Mouse (Mus musculus): ENCODE results near the gene Gm14403. TPM values are rescaled to one million over a fixed set of nuclear protein-coding genes. Genes with fewer than 3 reads are reported as not detected.
A peak's percentile ranks its signal among the peaks of the same experiment; 100 is the strongest.
"Not testable (repeated sequence)": the region's sequence is repeated elsewhere in the genome, so short reads cannot be mapped to it uniquely, and the experiment has no call there.

The Gm14403 gene
- 3.1 and 3.4 TPM in 2 replicates for polyA plus RNA-seq (2015; fragmentation: Nextera tagmentation; extraction: Ambion mirVana)

DNA sequence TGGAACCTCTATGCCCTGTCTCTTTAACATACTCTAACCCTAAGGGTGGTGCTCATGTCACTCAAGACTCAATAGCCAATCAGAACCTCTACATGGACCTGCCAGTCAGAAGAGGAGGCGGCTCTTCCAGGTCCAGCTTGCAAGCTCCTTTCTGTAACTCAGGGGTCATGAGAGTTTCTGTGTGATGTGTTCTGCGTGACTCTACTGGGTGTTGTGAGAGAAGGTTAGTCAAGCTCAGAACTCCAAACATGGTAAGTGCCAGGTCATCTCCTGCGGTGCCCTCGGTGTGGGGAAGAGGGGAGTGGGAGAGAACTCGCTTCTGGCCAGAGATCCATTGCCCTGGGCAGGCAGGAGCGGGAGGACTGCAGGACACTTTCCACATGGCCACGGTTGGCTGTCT lies at the start of gene Gm14403:
TSS of gene Gm14403 (plus strand) at position 149 of the 400 bp plus-strand sequence.
- H3K27me3 ChIP-seq; H3K27ac ChIP-seq; ATAC-seq; H3K36me3 ChIP-seq (ENCODE audit: poor library complexity, severe bottlenecking); H3K4me1 ChIP-seq; H3K9ac ChIP-seq; H3K9me3 ChIP-seq (replicated peaks): not testable (repeated sequence)
- 17% methylated on average over 7 of the region's 7 CpGs for WGBS
- peak within 1 kb of the TSS; percentile 51 for H3K4me2 ChIP-seq
- H3K4me3 ChIP-seq = peak within 1 kb of the TSS; percentile 36

DNA sequence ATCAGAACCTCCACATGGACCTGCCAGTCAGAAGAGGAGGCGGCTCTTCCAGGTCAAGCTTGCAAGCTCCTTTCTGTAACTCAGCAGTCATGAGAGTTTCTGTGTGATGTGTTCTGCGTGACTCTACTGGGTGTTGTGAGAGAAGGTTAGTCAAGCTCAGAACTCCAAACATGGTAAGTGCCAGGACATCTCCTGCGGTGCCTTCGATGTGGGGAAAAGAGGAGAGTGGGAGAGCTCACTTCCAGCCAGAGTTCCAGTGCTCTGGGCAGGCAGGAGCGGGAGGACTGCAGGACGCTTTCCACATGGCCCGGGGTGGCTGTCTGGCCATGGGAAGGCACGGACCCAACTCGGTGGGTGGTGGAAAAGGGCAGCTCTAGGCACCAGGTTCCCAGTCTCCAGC lies 33.3 kb upstream of the Gm14403 start, which contains the start of gene Zfp970:
TSS of gene Zfp970 (plus strand) at position 58 of the 400 bp plus-strand sequence.
- 5% methylated on average over 8 of the region's 9 CpGs for WGBS
- ATAC-seq; H3K4me1 ChIP-seq; H3K27me3 ChIP-seq; H3K9me3 ChIP-seq (replicated peaks); H3K36me3 ChIP-seq (ENCODE audit: poor library complexity, severe bottlenecking); H3K27ac ChIP-seq: not testable (repeated sequence)
- Histone ChIP-seq H3K4me3 (peak within 1 kb of the TSS; percentile 45), H3K9ac (peak within 1 kb of the TSS; percentile 30; the same call in 1 of the 2 replicates), H3K4me2 (peak within 1 kb of the TSS; percentile 55)

DNA sequence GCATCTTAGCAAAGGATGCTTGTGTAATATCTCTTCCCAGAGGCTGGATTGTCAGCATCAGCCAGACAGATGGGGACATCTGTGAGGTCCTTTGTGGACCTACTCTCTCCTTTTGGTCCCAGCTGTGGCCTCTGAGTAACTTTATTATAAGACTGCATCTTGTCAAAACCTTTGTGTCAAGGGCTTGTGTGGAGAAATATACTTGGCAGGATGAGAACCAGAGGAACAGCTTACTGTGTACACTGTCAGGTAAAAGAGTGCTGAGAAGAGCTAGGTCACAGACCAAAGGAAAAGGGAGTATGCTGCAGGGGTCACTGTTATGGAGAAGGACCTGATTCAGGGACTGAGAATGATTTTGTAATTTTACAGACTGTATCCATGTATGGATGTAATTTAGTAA lies 29.8 kb upstream of the Gm14403 start:
- H3K4me3 ChIP-seq; H3K36me3 ChIP-seq (ENCODE audit: poor library complexity, severe bottlenecking); H3K9me3 ChIP-seq (replicated peaks); H3K27me3 ChIP-seq; H3K9ac ChIP-seq; H3K4me2 ChIP-seq; ATAC-seq; H3K4me1 ChIP-seq; H3K27ac ChIP-seq: not testable (repeated sequence)

DNA sequence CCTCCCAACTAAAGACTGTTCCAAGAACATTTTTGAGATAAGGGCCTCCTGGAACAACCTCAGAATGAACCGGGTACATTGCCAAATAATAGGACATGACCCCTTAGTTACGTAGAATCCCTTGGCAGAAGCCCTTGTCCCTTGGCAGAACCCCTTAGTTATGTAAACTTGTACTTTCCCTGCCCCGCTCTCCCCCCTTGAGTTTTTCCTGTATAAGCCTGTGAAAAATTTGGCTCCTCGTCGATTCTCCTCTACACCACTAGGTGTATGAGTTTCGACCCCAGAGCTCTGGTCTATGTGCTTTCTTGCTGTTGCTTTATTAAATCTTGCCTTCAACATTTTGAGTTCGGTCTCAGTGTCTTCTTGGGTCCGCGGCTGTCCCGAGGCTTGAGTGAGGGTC lies 25.8 kb upstream of the Gm14403 start:
- H3K27me3 ChIP-seq; H3K9ac ChIP-seq; H3K27ac ChIP-seq; H3K4me2 ChIP-seq; H3K9me3 ChIP-seq (replicated peaks); ATAC-seq; H3K4me1 ChIP-seq; H3K4me3 ChIP-seq; H3K36me3 ChIP-seq (ENCODE audit: poor library complexity, severe bottlenecking): not testable (repeated sequence)
- 95% methylated on average over 6 of the region's 10 CpGs for WGBS

DNA sequence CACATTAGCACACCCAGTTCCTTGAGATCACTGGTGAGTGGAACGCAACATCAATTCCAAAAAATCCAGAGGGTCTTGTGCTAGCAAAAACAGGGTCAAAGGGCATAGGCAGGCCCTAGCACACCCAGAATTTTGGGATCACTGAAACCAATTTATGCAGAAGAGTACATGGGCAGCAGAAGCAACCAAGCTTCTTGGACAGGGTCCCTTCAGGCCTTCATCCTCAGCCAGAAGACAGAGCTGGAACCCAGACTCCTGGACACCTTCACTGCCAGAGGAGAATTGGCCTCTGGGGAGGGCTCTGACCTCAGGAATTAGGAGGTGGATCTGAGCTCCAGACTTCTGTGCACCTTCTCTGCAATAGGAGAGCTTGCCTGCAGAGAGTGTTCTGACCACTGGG lies 16.0 kb upstream of the Gm14403 start:
- H3K4me1 ChIP-seq; H3K36me3 ChIP-seq (ENCODE audit: poor library complexity, severe bottlenecking); H3K9me3 ChIP-seq (replicated peaks); H3K27ac ChIP-seq; ATAC-seq; H3K4me3 ChIP-seq; H3K9ac ChIP-seq; H3K27me3 ChIP-seq; H3K4me2 ChIP-seq: not testable (repeated sequence)
- 86% methylated on average over 1 of the region's 1 CpGs for WGBS

DNA sequence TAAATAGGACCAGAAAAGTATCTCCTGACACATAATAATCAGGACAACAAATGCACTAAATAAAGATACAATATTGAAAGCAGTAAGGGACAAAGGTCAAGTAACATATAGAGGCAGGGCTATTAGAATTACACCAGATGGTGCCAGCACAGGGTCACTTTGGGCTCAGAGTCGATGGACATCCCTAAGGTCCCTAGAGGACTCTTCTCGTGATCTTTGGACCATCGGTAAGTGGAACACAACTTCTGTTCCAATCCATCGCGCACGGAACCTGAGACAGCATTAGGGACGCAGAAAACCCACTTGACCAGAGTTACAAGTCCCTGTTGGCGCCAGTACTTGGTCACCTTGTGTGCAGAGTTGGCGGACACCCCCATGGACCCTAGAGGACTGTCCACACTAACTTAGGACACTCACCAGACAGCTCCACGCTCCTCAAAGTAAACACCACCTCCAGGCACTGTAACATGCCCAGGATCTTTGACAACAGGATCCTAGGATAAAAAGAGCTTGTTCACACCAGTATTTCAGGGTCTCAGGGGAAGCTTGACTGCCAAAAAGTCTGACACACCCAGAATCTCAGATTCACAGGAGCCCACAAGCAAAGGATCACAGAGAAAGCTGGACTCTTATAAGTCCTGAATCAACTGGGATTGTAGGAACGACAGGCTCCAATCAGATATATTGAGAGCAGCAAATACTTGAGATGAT lies 14.6 kb upstream of the Gm14403 start:
- H3K36me3 ChIP-seq (ENCODE audit: poor library complexity, severe bottlenecking); H3K9ac ChIP-seq; H3K4me3 ChIP-seq; H3K4me1 ChIP-seq; H3K27ac ChIP-seq; H3K4me2 ChIP-seq; ATAC-seq; H3K9me3 ChIP-seq (replicated peaks); H3K27me3 ChIP-seq: not testable (repeated sequence)
- 90% methylated on average over 11 of the region's 11 CpGs for WGBS

DNA sequence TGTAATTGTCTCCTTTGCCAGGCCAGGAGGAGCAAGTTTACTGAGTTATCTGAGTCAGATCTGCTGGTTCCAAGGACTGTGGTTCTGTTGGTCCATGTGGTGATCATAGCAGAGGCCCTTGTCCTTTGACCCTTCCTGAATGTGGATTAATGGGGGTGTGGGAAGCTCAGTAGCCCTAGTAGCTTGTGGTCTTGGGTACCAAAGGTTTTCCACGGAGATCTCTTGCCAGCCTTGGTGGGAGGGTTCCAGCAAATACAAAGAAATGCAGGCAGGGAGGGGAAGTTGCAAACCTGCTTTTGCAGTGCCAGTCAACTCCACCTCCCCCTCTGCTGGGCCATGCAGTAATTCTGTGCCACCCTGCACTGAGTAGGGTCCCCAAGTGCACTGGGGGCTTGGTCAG lies 1.2 kb downstream of the Gm14403 start:
- H3K4me3 ChIP-seq; H3K4me1 ChIP-seq; H3K4me2 ChIP-seq; ATAC-seq; H3K9me3 ChIP-seq (replicated peaks); H3K9ac ChIP-seq; H3K36me3 ChIP-seq (ENCODE audit: poor library complexity, severe bottlenecking); H3K27ac ChIP-seq; H3K27me3 ChIP-seq: not testable (repeated sequence)
- WGBS = 60% methylated on average over 1 of the region's 1 CpGs

DNA sequence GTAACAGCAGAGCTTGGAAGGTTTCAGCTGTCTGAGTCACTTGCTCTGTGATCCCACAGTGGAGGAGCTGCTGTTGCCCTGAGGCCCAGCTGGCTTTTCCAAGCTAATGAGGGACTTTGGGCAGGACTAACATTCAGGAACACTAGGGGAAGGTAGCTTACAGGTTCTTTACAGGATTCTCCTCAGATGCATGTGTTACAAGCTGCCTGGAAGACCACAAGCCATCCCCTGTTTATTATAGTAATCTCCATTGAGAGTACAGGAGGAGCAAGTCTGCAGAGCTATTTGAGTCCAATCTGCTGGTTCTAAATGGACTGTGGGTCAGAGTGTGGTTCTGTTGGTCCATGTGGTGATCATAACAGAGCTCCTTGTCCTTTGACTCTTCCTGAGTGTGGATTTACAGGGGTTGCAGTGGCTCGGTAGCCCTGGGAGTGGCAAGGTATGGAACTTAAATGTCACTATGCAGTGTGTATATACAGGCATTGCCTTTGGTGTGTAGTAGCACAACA lies 7.2 kb downstream of the Gm14403 start:
- not testable (repeated sequence) for ATAC-seq; H3K4me2 ChIP-seq; H3K27me3 ChIP-seq; H3K9me3 ChIP-seq (replicated peaks); H3K4me1 ChIP-seq; H3K36me3 ChIP-seq (ENCODE audit: poor library complexity, severe bottlenecking); H3K4me3 ChIP-seq; H3K9ac ChIP-seq; H3K27ac ChIP-seq
- 97% methylated on average over 1 of the region's 1 CpGs for WGBS

DNA sequence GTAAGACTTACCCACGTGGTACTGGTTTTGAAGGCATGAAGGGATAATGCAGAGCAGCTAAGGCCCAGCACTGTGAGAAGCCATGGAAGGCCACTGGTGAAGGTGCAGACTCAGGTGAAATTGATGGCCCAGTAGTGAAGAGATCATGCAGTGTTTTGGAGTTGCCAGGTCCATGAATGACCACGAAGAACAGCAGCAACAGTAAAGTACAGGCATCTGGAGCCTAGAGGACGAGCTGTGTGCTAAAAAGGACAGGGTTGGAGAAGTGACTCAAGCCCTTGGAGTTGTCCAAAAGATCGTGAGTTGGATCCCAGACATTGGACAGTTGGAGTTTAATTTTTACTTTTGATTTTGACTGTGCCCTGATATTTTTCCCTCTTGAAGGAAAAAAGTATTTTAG lies 13.4 kb downstream of the Gm14403 start:
- H3K4me1 ChIP-seq; H3K4me2 ChIP-seq; H3K27me3 ChIP-seq; H3K9me3 ChIP-seq (replicated peaks); H3K36me3 ChIP-seq (ENCODE audit: poor library complexity, severe bottlenecking); H3K9ac ChIP-seq; H3K4me3 ChIP-seq; H3K27ac ChIP-seq; ATAC-seq: not testable (repeated sequence)
- WGBS = 63% methylated on average over 4 of the region's 4 CpGs

DNA sequence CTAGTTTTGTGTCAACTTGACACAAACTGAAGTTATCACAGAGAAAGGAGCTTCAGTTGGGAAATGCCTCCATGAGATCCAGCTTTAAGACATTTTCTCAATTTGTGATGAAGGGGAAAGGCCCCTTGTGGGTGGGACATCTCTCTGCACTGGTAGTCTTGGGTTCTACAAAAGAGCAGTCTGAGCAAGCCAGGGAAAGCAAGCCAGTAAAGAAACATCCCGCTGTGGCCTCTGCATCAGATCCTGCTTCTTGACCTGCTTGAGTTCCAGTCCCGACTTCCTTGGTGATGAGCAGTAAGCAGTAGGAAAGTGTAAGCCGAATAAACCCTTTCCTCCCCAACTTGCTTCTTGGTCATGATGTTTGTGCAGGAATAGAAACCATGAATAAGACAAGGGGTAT lies 14.0 kb downstream of the Gm14403 start:
- H3K4me1 ChIP-seq; H3K9ac ChIP-seq; H3K4me2 ChIP-seq; ATAC-seq; H3K36me3 ChIP-seq (ENCODE audit: poor library complexity, severe bottlenecking); H3K27ac ChIP-seq; H3K9me3 ChIP-seq (replicated peaks); H3K27me3 ChIP-seq; H3K4me3 ChIP-seq: not testable (repeated sequence)
- 91% methylated on average over 3 of the region's 3 CpGs for WGBS

DNA sequence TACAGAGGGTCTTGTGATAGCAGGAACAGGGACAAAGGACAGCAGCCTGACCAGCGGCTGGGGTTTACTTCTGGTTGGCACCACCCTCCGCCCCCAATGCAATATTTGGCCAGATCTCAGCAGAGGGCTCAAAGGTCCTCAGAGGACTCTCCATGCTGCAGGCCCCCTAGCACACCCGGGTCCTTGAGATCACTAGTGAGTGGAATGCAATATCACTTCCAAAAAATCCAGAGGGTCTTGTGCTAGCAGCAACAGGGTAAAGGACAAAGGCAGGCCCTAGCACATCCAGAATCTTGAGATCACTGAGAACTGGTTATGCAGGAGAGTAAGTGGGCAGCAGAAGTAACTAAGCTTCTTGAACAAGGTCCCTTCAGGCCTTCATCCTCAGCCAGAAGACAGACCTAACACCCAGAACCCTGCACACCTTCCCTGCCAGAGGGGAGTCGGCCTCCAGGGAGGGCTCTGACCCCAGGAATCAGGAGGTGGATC lies 16.0 kb downstream of the Gm14403 start:
- not testable (repeated sequence) for ATAC-seq; H3K4me1 ChIP-seq; H3K9me3 ChIP-seq (replicated peaks); H3K9ac ChIP-seq; H3K36me3 ChIP-seq (ENCODE audit: poor library complexity, severe bottlenecking); H3K4me3 ChIP-seq; H3K27ac ChIP-seq; H3K27me3 ChIP-seq; H3K4me2 ChIP-seq
- WGBS = 84% methylated on average over 4 of the region's 4 CpGs

DNA sequence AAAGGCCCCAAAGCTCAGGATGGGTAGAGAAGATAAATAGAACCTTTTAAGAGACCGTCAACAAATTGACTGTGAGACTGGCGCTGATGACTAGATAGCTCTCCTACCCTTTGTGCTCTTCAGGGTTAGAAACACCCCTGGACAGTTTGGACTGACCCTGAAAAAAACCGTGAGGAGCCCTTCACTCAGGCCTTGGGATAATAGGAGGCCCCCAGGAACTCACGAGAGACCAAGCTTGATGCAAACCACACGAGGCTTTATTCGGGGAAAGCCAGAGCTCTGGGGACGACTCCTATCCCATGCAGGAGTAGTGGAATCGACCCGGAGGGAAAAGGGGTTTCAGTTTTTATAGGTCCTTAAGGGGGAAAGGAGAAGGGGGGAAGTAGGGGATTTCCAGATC lies 19.7 kb downstream of the Gm14403 start:
- H3K4me2 ChIP-seq; H3K9ac ChIP-seq; H3K27me3 ChIP-seq; ATAC-seq; H3K27ac ChIP-seq; H3K4me3 ChIP-seq; H3K36me3 ChIP-seq (ENCODE audit: poor library complexity, severe bottlenecking); H3K4me1 ChIP-seq: not testable (repeated sequence)
- H3K9me3 ChIP-seq (replicated peaks) = peaks cover 13% of the 10 kb centered on the region
- WGBS = 88% methylated on average over 9 of the region's 9 CpGs

DNA sequence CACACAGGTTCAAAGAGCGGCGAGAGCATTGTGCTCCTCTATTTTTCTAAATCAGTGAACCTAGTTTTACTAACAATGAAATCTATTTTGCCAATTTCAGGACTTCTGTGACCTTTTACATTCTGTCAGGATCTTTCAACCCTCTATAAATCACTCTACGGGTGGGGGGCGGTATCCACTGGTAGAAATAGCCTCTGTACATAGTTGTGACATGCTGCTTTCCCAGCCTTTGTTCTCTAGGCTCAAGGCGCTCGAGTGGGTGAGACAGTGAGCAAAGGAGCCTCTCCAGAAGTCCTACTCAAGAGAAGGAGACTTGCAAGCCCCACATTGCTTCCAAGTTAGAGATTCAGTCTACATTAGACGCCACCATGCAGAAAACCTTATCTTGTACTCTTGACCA lies 20.3 kb downstream of the Gm14403 start:
- H3K27me3 ChIP-seq; H3K36me3 ChIP-seq (ENCODE audit: poor library complexity, severe bottlenecking); H3K4me1 ChIP-seq; H3K4me2 ChIP-seq; H3K27ac ChIP-seq; H3K9ac ChIP-seq; ATAC-seq; H3K4me3 ChIP-seq: not testable (repeated sequence)
- H3K9me3 ChIP-seq (replicated peaks) = peaks cover 19% of the 10 kb centered on the region
- WGBS = 89% methylated on average over 7 of the region's 7 CpGs
